Mouse (Mus musculus) small intestine, adult 2 months (tissue): ENCODE measurements around the gene Rdh5.

Experiments used
- CTCF ChIP-seq: fragments of 200-500 bp; IDR thresholded peaks from 2 replicates; pipeline ENCODE4 v1.5.1; 2012; ENCODE audit warnings: low read depth, mild to moderate bottlenecking, control low read depth, inconsistent platforms, low read length, moderate library complexity, mixed read lengths; ENCODE audit not compliant: insufficient replicate concordance, insufficient read length; ENCODE audit errors: extremely low read depth
- POLR2A ChIP-seq: fragments of 200-500 bp; IDR thresholded peaks from 2 replicates; pipeline ENCODE4 v1.6.1; 2012; ENCODE audit warnings: low read depth, mild to moderate bottlenecking, control low read depth, inconsistent platforms, low read length, moderate library complexity

DNA sequence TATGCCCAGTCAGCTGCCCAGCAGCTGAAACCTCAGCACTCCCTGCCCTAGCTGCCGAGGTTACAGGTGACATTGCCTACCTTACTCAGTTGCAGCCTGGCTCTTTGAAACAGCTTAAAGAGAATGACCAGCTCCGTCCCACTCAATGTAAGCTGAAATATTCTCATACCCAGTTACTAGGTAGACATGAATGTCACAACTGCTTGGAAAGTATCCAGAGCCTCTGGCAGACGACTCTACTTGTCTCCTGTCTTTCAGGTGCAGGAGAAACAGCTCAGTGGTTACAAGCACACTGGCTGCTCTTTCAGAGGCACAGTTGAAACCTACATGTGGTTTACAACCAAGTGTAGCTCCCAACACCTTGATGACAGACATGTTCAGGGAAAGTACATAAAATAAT is 52.3 kb downstream of the Rdh5 start:
- no peak for TF ChIP-seq POLR2A
- no peak for TF ChIP-seq CTCF
